Mouse (Mus musculus) layer of hippocampus, adult 18-20 months (tissue): ENCODE measurements at regions not wholly inside any gene's neighbourhood (a gene's known extent, or its start where the extent isn't known, plus 50 kb on each side); places are given as distances from the start of the nearest gene placed in this dataset.

Experiments used
- DNase-seq, 2 experiments: peaks; one replicate each; pipeline ENCODE4 v3.0.0; 2022; ENCODE audit warnings: low spot score in 2 of 2

GRCm38 (mm10) chr6:108606231-108606630 is 54.2 kb upstream of the Bhlhe40 start:
- DNase-seq: peak; percentile 43 to 65

DNA sequence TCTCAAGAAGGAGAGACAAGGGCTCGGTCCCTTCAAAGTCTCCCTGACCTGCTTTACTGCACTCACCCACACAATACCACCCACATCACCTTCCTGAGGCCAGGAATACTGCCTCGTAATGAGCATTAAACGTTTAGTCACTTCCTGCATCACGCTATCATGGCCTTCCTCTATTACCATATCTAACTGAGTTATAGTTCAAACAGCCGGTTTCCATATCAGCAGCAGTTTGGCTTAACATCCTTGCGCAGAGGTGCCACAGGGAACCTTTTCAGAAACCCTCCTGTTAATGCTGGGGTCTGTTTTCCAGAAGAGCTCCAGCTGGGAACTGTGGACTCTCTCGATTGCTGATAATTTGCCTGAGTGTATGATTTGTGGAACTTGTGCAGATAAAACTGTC is 52.1 kb upstream of the Bhlhe40 start:
- DNase-seq: no peak
